Mouse (Mus musculus) left cerebral cortex, adult 11 months (tissue): ENCODE results near the gene Gngt2.

ENCODE experiments used
- DNase-seq: peaks from one replicate; pipeline ENCODE4 v3.0.0; 2022; ENCODE audit warnings: low spot score

The Gngt2 gene

GRCm38 (mm10) chr11:95837059-95837458 lies at the start of gene Gngt2:
Gene Gngt2 (plus strand): TSS chr11:95837216.
- DNase-seq = no peak

DNA sequence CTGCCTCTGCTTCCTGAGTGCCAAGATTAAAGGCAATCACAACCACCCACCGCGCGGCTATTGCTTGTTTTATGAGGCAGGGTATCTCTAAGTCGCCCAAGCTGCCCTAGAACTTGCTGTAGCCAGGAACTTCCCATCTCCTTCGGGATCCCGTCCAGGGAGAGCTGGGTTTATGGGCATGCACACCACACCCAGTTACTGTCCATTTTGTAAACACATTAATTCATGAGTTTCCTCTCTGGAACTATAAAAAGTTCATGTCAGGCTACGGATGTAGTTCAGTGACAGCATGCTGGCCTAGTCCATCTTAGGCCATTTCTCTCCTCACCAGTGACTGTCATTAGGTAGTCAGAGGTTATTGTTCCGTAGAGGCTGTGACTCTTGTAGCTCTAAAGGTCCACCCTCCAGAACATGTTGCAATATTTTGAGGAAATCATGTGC lies 47.5 kb upstream of the Gngt2 start:
- DNase-seq = no peak

DNA sequence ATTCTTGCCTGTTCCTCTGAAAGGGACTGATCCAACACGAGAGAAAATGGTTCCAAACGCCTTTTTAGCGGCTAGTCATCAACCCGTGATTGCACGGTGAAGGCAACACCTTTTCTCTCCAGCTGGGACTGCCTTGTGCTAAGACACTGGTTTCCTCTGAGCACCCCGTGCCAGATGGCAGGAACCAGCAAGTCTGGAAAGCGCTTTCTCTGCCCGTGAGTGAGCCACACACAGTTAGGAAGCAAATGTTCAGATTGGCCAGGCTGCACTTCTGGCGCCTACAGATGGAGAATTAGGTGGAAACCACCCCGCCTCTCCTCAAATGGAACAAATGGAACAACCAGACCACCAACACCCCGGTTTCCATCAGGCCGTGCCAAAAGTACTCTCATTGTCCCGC lies 45.2 kb upstream of the Gngt2 start:
- DNase-seq = peak; percentile 40

GRCm38 (mm10) chr11:95792950-95793509 lies 44.0 kb upstream of the Gngt2 start:
- no peak for DNase-seq

- no peak for DNase-seq
Measured at GRCm38 (mm10) chr11:95794201-95794600, 42.8 kb upstream of the Gngt2 start.

DNA sequence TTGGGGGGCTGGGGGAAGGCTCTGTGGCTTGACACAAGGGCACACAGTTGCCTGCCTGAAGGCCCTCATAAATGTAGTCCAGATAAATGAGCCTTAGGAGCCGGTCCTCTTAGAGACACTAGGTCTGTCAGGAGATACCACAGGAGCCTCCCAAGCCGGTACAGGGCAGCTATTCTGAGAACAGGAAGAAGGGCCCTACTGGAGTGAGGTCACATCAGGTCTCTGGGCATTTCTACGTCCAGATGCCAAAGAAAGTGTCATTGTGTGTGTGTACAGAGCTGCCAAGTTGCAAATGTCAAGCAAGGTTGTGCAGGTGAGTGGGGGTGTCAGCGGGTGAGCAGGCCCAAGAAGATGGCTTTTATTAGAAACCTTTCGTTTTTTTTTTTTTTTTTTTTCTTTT lies 41.4 kb upstream of the Gngt2 start:
- no peak for DNase-seq

- no peak for DNase-seq
Measured at GRCm38 (mm10) chr11:95805010-95805409, 32.0 kb upstream of the Gngt2 start.

- no peak for DNase-seq
Measured at GRCm38 (mm10) chr11:95805527-95805926, 31.5 kb upstream of the Gngt2 start.

DNA sequence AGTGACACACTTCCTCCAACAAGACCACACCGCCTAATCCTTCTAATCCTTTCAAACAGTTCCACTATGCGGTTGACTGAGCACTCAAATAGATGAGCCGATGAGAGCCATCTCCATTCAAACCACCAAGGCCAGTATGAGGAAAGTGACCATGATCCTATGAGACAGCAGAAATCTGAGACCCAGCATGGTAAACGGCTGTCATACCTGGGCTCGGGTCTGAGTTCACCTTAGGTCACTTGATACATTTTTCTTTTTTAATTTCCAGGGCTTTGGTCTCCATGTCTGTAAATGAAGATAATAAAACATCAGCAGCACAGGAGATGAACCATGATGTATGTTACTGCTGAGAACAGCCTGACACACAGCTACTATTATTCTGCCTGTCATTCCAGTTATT lies 29.1 kb upstream of the Gngt2 start:
- no peak for DNase-seq

- DNase-seq = no peak
Measured at GRCm38 (mm10) chr11:95808448-95809011, 28.5 kb upstream of the Gngt2 start.

DNA sequence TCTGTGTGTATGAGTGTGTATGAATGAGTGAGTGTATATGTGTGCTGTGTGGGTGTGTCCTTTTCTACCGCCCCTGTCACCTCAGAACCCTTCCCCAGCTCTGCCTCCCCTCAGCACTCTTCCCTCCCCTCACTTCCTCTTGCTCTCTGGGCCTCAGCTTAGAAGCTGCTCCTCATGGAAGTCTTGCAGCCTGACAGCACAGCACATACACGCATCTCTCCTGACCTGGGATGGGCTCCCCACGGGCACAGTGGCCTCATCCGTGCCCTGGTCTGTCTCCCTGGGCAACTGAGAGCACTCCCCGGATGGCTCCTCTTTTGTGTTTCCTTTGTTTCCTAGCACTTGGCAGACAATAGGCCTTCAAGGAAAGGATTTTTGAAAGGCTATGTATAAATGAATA lies 27.4 kb upstream of the Gngt2 start:
- DNase-seq = no peak

- no peak for DNase-seq
Measured at GRCm38 (mm10) chr11:95810828-95811227, 26.2 kb upstream of the Gngt2 start.

DNA sequence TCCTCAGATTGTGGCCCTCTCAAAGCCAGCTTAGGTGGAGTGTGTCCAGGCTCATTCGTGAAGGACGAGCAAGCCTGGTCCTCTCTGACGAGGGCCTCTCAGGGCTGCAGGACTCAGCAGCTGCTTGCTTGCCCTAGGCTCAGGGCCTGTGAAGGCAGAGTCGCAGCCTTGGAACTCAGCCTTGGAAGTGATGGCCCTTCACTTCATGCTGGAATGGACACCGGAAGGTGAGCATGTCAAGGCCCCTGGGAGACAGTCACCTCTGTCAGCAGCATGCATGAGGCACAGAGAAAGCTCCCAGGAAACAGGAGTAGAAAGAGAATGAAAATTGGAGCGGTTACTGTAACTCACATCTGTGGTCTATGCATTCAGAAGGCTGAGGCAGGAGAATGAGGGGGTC lies 25.3 kb upstream of the Gngt2 start:
- DNase-seq = no peak

- no peak for DNase-seq
Measured at GRCm38 (mm10) chr11:95812224-95812623, 24.8 kb upstream of the Gngt2 start.

GRCm38 (mm10) chr11:95814101-95814500 lies 22.9 kb upstream of the Gngt2 start:
- no peak for DNase-seq

DNA sequence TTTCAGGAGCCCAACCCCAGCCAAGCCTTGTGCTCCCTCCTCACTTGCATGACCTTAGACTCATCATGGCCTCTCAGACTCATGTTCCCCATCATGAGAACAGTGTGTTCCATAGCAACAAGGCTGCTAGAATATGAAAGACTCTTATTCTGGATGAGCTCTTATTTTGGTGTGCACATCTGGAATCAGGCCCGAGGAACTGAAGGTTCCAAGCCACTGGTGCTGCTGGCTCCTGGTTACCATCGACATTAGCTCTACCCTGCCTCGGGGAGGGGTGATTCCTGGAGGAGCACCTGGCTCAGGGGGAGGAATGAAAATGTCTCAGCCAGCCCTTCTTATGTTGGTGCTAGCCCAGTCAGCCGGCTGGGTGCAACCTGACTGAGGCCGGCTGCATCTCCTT lies 22.2 kb upstream of the Gngt2 start:
- no peak for DNase-seq

DNA sequence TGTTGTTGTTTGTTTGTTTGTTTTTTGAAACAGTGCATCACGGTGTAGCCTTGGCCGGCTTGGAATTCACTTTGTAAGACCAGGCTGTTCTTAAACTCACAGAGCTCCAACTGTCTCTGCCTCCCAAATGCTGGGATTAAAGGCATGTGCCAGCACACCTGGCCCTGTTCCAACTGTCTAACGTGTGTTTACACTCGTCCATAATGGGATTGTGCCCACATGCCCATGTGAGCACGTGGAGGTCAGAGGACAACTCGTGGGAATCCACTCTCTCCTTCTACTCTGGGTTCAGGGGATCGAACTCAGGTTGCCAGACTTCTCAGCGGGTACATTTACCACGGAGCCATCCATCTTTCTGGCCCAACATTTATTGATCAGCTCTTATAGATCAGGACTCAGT lies 21.6 kb upstream of the Gngt2 start:
- DNase-seq = no peak

DNA sequence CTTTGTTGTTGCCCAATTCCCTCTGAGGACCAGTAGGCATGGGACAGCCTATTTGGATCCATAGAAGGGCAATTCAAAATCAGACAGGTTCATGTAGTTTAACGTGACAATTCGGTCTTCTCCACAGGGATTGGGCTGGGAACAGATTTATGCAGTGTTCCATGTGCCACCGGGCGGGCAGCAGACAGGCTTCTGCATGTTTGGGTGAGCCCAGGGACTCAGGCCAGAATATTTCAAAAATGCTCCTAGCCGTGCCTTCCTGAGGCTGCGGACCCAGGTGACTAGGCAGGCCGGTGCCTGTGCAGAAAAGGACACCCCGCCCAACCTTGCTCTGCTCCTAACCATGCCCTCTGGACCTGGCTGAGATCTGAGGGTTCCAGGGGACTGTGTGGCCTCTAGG lies 17.9 kb upstream of the Gngt2 start:
- no peak for DNase-seq

GRCm38 (mm10) chr11:95821511-95821910 lies 15.5 kb upstream of the Gngt2 start:
- no peak for DNase-seq

GRCm38 (mm10) chr11:95822437-95822836 lies 14.6 kb upstream of the Gngt2 start:
- no peak for DNase-seq

- DNase-seq = peak; percentile 83
Measured at GRCm38 (mm10) chr11:95824071-95824876, 12.7 kb upstream of the Gngt2 start, which contains the start of gene Phospho1. Gene Phospho1 (plus strand): TSS chr11:95824499.

DNA sequence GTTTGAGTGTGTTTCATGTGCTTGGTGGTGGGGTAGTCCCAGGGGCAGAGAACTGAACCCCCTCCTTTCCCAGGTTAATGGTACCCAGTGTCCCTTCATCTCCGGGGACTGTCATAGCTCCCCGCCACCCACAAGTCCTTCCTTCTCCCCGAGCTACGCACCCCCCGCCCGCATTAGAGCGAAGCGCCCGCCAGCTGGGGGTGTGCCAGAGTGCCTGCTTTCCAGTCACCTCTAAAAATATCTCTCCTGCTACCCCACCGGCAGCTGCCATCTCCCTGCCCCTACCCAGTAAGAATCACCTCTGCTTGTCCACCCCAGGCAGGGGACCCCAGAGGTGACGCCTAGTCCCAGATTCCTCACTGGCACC lies 12.2 kb upstream of the Gngt2 start:
- no peak for DNase-seq

- DNase-seq = no peak
Measured at GRCm38 (mm10) chr11:95825625-95826024, 11.4 kb upstream of the Gngt2 start.
